Mouse (Mus musculus) liver, adult 2 months (tissue): ENCODE data around the gene Bach2. TPM values are rescaled to one million over a fixed set of nuclear protein-coding genes. Genes with fewer than 3 reads are reported as not detected.

Source experiments
- DNase-seq: peaks from one replicate; pipeline ENCODE4 v3.0.0-alpha.2; 2011; ENCODE audit warnings: low read depth, low spot score; ENCODE audit errors: extremely low read depth
- H3K27ac ChIP-seq: fragments of 200-500 bp; replicated peaks from 2 replicates; pipeline ENCODE4 v1.5.1; 2012; ENCODE audit warnings: low read depth, mild to moderate bottlenecking, control low read depth, inconsistent platforms, low read length; ENCODE audit not compliant: insufficient read depth
- H3K27me3 ChIP-seq: fragments of 200-500 bp; 2 replicates; pipeline ENCODE4 v1.6.1; 2012; ENCODE audit warnings: mild to moderate bottlenecking, moderate library complexity, low read length, inconsistent platforms; ENCODE audit not compliant: control insufficient read depth, insufficient read depth
- H3K36me3 ChIP-seq: fragments of 200-500 bp; 2 replicates; pipeline ENCODE4 v1.6.1; 2012; ENCODE audit warnings: low read length, inconsistent platforms; ENCODE audit not compliant: control insufficient read depth, insufficient read depth
- H3K4me1 ChIP-seq: fragments of 200-500 bp; 2 replicates; pipeline ENCODE4 v1.6.1; 2011; ENCODE audit warnings: low read length; ENCODE audit not compliant: control insufficient read depth, insufficient read depth
- H3K4me3 ChIP-seq: fragments of 200-500 bp; 2 replicates; pipeline ENCODE4 v1.5.1; 2011; ENCODE audit warnings: low read depth, mild to moderate bottlenecking, control low read depth, low read length, moderate library complexity; ENCODE audit not compliant: insufficient read depth
- H3K79me2 ChIP-seq: fragments of 200-500 bp; 2 replicates; pipeline ENCODE4 v1.6.1; 2012; ENCODE audit warnings: inconsistent platforms, mild to moderate bottlenecking, low read length, moderate library complexity; ENCODE audit not compliant: control insufficient read depth, insufficient read depth
- H3K9ac ChIP-seq: fragments of 200-500 bp; 2 replicates; pipeline ENCODE4 v1.6.1; 2012; ENCODE audit warnings: low read depth, mild to moderate bottlenecking, control low read depth, inconsistent platforms, low read length
- CTCF ChIP-seq: fragments of 200-500 bp; IDR thresholded peaks from 2 replicates; pipeline ENCODE4 v1.5.1; 2011; ENCODE audit warnings: low read depth, low read length, control low read depth
- POLR2A ChIP-seq: fragments of 200-500 bp; IDR thresholded peaks from 2 replicates; pipeline ENCODE4 v1.6.1; 2011; ENCODE audit warnings: low read length, control low read depth; ENCODE audit not compliant: insufficient read depth; ENCODE audit errors: extremely low read depth
- WGBS: fragments of 180-500 bp; shearing (Covaris S2); methylation state at CpG from one replicate; pipeline ENCODE4 v1.1.7; 2018; 5-methylcytosine and 5-hydroxymethylcytosine counted together
- polyA plus RNA-seq: library from polyadenylated mRNA; depleted of rRNA; stranded (reverse); fragments of >200 nt; gene quantifications from 2 replicates; pipeline ENCODE4 v1.2.3, GENCODE M21; 2012
- total RNA-seq: library from RNA; depleted of rRNA; stranded (reverse); fragments of >200 nt; gene quantifications from 2 replicates; pipeline ENCODE4 v1.2.3, GENCODE M21; 2014

Gene Bach2
- total and polyA plus RNA-seq, 2 experiments = 2.1 to 6.0 TPM

DNA sequence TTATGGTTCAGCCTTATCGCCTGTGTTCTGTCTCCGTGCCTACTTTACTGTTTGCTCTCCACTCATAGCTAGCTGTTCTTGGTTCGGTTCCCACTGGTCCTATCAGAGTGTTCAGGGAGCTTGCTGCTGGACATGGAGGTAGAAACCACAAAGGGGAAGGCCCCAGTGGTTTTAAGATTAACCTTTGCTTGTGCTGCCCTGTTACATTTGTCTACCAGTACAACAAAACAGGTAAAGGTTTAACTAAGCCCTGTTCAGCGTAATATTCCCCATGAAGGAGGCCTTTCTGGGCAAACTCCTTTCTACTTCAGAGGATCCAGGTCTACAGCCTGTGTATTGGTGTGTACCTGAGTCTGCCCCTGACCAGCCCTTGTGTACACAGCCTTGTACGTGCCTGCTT is 164.9 kb downstream of the Bach2 start:
- no peaks in the 10 kb centered on the region for H3K27me3 ChIP-seq
- H3K4me1 ChIP-seq = no peaks in the 10 kb centered on the region
- 0 out of 2 replicates have a peak, but pooled peaks cover 2% of the 10 kb centered on the region for H3K79me2 ChIP-seq
- TF ChIP-seq POLR2A (no peak), CTCF (no peak)
- no peak for DNase-seq
- WGBS = 55% methylated on average over 5 of the region's 5 CpGs
- H3K4me3 ChIP-seq = no peak overlapping the region
- H3K27ac ChIP-seq = no peak overlapping the region
- H3K36me3 ChIP-seq = no peaks in the 10 kb centered on the region
- H3K9ac ChIP-seq = no peak overlapping the region

DNA sequence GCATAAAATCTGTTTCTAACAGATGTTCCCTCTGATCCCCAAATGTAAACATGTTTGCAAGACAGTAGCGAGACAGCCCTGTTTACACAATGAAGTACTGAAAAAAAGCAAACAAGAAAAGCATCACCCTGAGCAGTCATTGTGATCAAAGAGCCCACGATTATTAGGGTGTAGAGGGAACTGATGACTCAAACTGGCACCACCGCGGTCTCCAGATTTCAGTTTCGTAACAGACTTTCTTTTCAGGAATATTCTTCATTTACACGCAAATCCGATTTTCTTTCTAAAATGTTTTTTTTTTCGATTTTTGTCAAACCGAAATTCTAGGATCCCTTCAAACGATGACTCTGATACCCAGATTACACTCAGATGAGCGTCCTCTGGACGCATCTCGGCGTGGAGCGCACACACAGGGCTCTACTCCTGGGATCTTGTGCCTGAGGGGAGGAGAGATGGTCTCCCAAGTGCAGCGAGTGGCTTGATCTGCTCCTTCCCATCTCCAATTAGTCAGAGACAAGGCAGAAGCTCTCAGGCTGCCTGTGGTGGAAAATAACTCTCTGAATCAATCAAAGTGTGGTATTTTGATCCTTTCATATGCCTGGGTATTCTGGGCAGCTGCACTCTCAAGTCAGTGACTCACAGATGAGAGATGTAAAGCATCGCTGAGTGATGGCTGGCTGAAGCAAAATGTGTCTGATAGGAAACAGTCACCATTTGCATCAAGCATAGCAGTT is 166.7 kb downstream of the Bach2 start:
- Histone ChIP-seq H3K36me3 (no peaks in the 10 kb centered on the region), H3K27me3 (no peaks in the 10 kb centered on the region), H3K4me1 (no peaks in the 10 kb centered on the region), H3K9ac (no peak overlapping the region), H3K79me2 (0 out of 2 replicates have a peak, but pooled peaks cover 2% of the 10 kb centered on the region), H3K27ac (no peak overlapping the region), H3K4me3 (no peak overlapping the region)
- no peak for DNase-seq
- WGBS = 68% methylated on average over 17 of the region's 17 CpGs
- TF ChIP-seq POLR2A = no peak
- TF ChIP-seq CTCF = no peak

DNA sequence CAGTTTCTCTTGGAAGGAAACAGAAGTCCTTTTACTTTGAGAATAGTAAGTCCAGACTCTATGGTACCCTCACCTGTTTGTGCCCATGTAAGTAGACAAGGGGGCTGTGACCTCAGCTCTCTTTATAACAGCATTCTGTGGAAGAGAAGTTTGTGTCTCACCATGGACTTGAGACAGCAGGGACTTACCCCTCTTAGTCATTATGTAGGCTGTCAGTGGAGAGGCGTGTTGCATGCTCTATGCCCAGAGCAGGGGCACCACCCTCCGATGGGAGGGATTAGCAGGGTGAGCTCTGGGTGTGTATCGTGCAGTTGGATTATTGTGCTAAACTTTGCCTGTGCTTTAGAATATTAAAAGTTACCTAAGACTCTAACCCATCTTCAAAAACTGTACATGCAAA is 167.4 kb downstream of the Bach2 start:
- Histone ChIP-seq H3K9ac (no peak overlapping the region), H3K4me1 (no peaks in the 10 kb centered on the region), H3K36me3 (no peaks in the 10 kb centered on the region), H3K27ac (no peak overlapping the region), H3K79me2 (0 out of 2 replicates have a peak, but pooled peaks cover 2% of the 10 kb centered on the region), H3K4me3 (no peak overlapping the region), H3K27me3 (no peaks in the 10 kb centered on the region)
- no peak for TF ChIP-seq POLR2A
- WGBS = 92% methylated on average over 3 of the region's 3 CpGs
- DNase-seq = no peak

DNA sequence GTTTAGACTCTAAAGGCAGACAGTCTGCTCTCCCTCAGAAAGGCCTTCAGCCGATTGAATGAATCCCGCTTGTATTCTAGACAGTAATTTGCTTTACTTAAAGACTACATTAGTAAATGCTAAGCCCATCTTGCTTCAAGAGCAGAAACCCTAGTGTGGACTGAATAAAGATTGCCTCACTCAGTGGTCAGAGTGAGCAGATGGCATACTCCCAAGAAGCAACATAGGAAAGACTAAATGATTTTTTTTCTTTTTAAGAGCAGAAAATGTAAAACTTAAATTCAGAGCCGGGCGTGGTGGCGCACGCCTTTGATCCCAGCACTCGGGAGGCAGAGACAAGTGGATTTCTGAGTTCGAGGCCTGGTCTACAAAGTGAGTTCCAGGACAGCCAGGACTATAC is 169.9 kb downstream of the Bach2 start:
- H3K79me2 ChIP-seq = 0 out of 2 replicates have a peak, but pooled peaks cover 2% of the 10 kb centered on the region
- WGBS = 97% methylated on average over 8 of the region's 8 CpGs
- H3K27me3 ChIP-seq = no peaks in the 10 kb centered on the region
- no peaks in the 10 kb centered on the region for H3K4me1 ChIP-seq
- no peak for DNase-seq
- no peaks in the 10 kb centered on the region for H3K36me3 ChIP-seq
- no peak overlapping the region for H3K27ac ChIP-seq
- TF ChIP-seq POLR2A (no peak), CTCF (no peak)
- no peak overlapping the region for H3K9ac ChIP-seq
- no peak overlapping the region for H3K4me3 ChIP-seq

DNA sequence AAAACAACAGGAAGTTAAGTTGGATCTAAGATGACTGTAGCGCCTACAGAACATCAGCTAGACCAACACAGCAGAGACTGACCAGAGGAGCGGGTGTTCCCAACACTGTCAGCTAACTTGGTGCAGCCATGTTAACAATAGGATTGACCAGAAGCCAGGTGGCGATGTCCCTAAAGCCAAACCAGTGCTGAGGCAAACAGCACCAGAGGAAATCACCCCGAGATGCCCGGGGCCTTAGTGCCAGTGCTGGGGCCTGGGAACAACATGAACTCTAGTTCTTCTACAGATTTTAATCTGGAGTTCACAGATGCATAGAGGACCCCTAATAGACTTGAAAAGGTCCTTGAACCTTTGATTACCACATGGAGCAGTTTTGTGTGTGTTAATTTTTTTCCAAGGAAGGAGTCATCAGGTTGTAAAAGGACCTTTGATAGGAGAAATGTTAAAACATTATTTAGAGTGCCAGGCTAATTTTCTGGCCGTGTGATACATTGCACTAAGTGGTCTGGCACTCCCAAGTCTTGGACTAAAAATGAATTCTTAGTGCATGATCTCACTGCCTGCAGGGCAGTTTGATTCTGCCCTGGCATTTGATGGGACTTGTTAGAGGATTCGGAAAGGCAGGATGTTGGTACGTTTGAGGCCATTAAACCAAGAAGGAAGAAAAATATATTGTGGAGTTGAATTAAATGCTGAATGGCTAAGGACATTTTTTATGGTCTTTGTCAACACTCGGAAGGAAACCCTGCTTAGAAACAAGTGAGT is 170.7 kb downstream of the Bach2 start:
- Histone ChIP-seq H3K27me3 (no peaks in the 10 kb centered on the region), H3K36me3 (no peaks in the 10 kb centered on the region), H3K79me2 (0 out of 2 replicates have a peak, but pooled peaks cover 2% of the 10 kb centered on the region), H3K27ac (no peak overlapping the region), H3K4me1 (no peaks in the 10 kb centered on the region), H3K4me3 (no peak overlapping the region), H3K9ac (no peak overlapping the region)
- no peak for DNase-seq
- 92% methylated on average over 9 of the region's 9 CpGs for WGBS
- TF ChIP-seq POLR2A (no peak), CTCF (0 out of 2 replicates have a peak, but pooled peaks have one; percentile 2)
